Mouse (Mus musculus): ENCODE measurements around the gene Stxbp4. TPM values are rescaled to one million over a fixed set of nuclear protein-coding genes. Genes with fewer than 3 reads are reported as not detected.
A peak's percentile ranks its signal among the peaks of the same experiment; 100 is the strongest.

The Stxbp4 gene
- polyA plus RNA-seq, 1 experiment from 2014 or later, result 36.6 TPM

- ATAC-seq (ENCODE audit: low FRiP score, low read depth), result no peak
- Histone ChIP-seq H3K4me1 (peaks cover 15% of the 10 kb centered on the region), H3K27ac (no peak overlapping the region), H3K36me3 (no peaks in the 10 kb centered on the region), H3K27me3 (replicated peaks) (no peaks in the 10 kb centered on the region), H3K9ac (no peak overlapping the region), H3K9me3 (no peaks in the 10 kb centered on the region), H3K4me2 (replicated peaks) (no peak overlapping the region), H3K4me3 (no peak overlapping the region)
- WGBS, result 56% methylated on average over 3 of the region's 3 CpGs
Observed at GRCm38 (mm10) chr11:90666144-90666757, 28.4 kb upstream of the Stxbp4 start.

DNA sequence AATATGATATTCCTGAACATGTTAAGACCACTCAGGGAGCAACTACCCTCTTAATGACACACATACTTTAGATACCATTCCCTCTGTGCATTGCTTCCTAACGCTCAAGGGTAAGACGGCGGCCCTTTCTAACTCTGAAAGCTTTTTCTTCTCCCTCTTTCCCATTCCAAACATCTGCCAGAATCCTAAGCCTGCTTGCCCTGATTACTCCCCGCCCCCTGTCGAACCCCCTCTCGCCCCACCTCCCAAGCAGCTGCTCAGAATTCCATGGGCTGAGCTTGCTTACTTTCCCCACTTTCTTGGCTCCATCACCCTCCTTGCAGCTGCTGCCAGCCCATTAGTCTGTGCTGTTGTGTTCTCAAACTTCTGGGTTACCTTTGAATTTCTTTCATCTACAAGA, 27.3 kb upstream of the Stxbp4 start:
- Histone ChIP-seq H3K27me3 (replicated peaks) (no peaks in the 10 kb centered on the region), H3K9me3 (no peaks in the 10 kb centered on the region), H3K27ac (no peak overlapping the region), H3K4me3 (no peak overlapping the region), H3K4me2 (replicated peaks) (0 out of 2 replicates have a peak overlapping the region, but pooled peaks have one; percentile 5), H3K36me3 (no peaks in the 10 kb centered on the region), H3K4me1 (peaks cover 15% of the 10 kb centered on the region), H3K9ac (no peak overlapping the region)
- no peak for ATAC-seq (ENCODE audit: low FRiP score, low read depth)
- WGBS, result 11% methylated on average over 6 of the region's 6 CpGs

DNA sequence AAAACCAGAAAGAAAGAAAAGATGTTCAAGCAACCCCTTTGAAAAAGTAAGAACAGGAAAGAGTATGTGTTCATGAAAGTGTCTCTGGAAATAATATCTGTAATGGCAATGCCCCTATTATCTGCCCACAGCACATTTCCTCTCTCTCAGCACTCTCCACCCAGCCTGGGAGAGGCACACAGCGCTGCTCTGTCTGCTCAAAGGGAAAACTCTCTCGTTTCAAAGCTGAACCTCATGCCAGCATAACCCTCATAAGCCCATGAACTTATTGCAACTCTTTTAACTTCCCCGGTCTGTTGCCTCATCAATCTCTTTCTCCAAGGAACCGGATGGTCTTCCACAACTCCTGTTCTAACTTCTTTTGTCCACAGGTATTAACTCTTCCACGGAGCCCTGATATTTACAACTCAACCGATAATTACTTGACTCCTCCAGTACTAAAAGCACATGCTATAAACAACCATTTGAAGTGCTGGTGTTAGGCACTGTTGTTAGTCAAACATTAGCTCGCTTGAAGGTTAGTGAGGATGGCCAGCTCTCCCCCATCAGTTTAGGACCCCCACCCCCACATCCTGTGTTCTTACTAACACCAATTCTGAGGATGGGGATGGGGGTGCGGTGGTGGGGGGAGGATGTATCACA, 26.6 kb upstream of the Stxbp4 start:
- Histone ChIP-seq H3K4me2 (replicated peaks) (0 out of 2 replicates have a peak overlapping the region, but pooled peaks have one; percentile 5), H3K27ac (no peak overlapping the region), H3K4me1 (peaks cover 15% of the 10 kb centered on the region), H3K9ac (no peak overlapping the region), H3K36me3 (no peaks in the 10 kb centered on the region), H3K4me3 (no peak overlapping the region), H3K27me3 (replicated peaks) (no peaks in the 10 kb centered on the region), H3K9me3 (no peaks in the 10 kb centered on the region)
- no peak for ATAC-seq (ENCODE audit: low FRiP score, low read depth)
- 4% methylated on average over 8 of the region's 8 CpGs for WGBS

GRCm38 (mm10) chr11:90663618-90664297, 25.9 kb upstream of the Stxbp4 start:
- H3K9me3 ChIP-seq, result no peaks in the 10 kb centered on the region
- no peak overlapping the region for H3K4me3 ChIP-seq
- ATAC-seq (ENCODE audit: low FRiP score, low read depth), result no peak
- H3K27me3 ChIP-seq (replicated peaks), result no peaks in the 10 kb centered on the region
- no peak overlapping the region for H3K9ac ChIP-seq
- 15% methylated on average over 5 of the region's 5 CpGs for WGBS
- H3K4me2 ChIP-seq (replicated peaks), result no peak overlapping the region; the same call in 1 of the 2 replicates
- H3K36me3 ChIP-seq, result no peaks in the 10 kb centered on the region
- H3K27ac ChIP-seq, result no peak overlapping the region
- peaks cover 15% of the 10 kb centered on the region for H3K4me1 ChIP-seq

DNA sequence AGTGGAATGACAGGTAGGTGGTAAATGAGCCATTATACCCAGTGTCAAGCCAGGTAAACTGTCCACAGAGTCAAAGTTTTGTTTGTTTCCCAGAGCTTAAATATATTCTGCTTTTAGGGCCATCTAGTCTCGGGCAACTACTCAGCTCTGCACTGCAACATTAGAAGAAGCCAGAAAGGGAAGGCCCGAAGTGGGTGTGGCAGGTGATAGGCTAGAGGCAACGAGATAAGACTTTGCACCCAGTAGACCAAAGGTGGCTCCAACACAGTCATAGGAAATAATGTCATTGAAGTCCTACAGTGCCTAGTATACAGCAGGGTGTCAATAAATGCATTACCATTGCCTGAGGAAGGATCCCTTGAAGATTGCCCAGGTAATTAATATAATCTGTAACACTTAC, 25.2 kb upstream of the Stxbp4 start:
- H3K9me3 ChIP-seq, result no peaks in the 10 kb centered on the region
- peaks cover 15% of the 10 kb centered on the region for H3K4me1 ChIP-seq
- 55% methylated on average over 3 of the region's 3 CpGs for WGBS
- H3K36me3 ChIP-seq, result no peaks in the 10 kb centered on the region
- H3K27ac ChIP-seq, result no peak overlapping the region
- no peak for ATAC-seq (ENCODE audit: low FRiP score, low read depth)
- H3K4me3 ChIP-seq, result no peak overlapping the region
- no peak overlapping the region for H3K4me2 ChIP-seq (replicated peaks)
- H3K9ac ChIP-seq, result no peak overlapping the region
- no peaks in the 10 kb centered on the region for H3K27me3 ChIP-seq (replicated peaks)

DNA sequence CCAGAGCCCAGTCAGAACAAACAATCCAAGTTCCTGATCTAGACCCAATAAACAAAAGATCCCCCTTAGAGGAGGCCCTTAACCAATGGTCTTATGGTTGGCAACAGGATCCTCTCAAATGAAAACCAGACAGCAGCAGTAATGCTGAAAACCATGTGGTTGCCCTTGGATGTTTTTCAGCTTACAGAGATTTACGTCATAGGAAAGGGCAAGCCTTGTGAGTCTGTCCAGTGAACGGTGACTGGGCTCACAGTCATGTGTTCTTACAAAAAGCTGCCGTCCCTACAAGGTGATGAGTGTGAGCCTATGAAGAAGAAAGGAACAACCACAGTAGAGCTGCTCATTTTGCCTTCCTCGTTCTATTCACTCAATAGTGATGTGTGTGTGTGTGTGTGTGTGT, 22.8 kb upstream of the Stxbp4 start:
- 86% methylated on average over 4 of the region's 4 CpGs for WGBS
- no peak for ATAC-seq (ENCODE audit: low FRiP score, low read depth)
- peaks cover 13% of the 10 kb centered on the region for H3K36me3 ChIP-seq
- no peak overlapping the region for H3K4me2 ChIP-seq (replicated peaks)
- no peak overlapping the region for H3K27ac ChIP-seq
- H3K9ac ChIP-seq, result no peak overlapping the region
- no peak overlapping the region for H3K4me3 ChIP-seq
- H3K4me1 ChIP-seq, result peaks cover 15% of the 10 kb centered on the region
- no peaks in the 10 kb centered on the region for H3K9me3 ChIP-seq
- no peaks in the 10 kb centered on the region for H3K27me3 ChIP-seq (replicated peaks)

DNA sequence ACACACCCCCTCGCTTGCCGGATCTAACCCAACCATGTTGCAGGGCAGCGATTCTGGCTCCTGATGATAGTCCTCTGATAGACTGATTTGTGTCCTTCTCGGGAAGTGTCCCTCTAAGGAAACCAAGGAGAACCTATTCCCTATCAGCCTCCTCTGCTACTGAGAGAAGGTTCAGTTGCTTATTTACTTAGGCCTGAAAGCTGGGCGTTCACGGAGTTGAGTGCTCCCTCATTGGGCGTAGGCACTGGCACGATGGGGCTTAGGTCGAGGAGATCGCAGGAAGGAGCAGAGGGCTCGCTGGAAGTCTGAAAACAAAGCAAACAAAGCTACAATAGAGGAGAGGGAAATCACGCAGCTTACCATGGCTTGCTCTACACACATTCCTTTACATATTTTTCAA, 19.6 kb upstream of the Stxbp4 start:
- Histone ChIP-seq H3K4me3 (no peak overlapping the region), H3K4me1 (no peaks in the 10 kb centered on the region), H3K9me3 (no peaks in the 10 kb centered on the region), H3K36me3 (peaks cover 16% of the 10 kb centered on the region), H3K4me2 (replicated peaks) (no peak overlapping the region), H3K27me3 (replicated peaks) (no peaks in the 10 kb centered on the region), H3K9ac (no peak overlapping the region), H3K27ac (no peak overlapping the region)
- WGBS, result 93% methylated on average over 12 of the region's 12 CpGs
- ATAC-seq (ENCODE audit: low FRiP score, low read depth), result no peak

DNA sequence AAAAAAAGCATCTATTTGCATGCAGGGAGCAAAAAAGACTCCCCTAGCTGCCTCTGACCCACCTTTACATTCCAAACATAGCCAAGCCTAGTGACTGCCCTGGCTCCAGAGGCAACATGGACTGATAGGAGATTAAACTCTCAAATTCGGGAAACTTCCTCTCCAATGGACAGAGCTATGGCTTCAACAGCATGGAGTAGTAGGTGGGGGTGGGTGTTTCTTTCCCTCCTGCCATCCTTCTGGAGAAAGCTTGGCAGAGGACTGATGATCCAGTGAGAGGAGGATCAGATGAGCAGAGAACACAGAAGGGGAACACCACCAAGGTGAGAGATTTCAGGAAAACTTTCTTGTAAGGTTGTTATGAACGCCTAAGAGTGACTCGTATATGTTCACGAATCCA, 14.7 kb upstream of the Stxbp4 start:
- H3K4me1 ChIP-seq, result no peaks in the 10 kb centered on the region
- no peak for ATAC-seq (ENCODE audit: low FRiP score, low read depth)
- no peaks in the 10 kb centered on the region for H3K9me3 ChIP-seq
- no peak overlapping the region for H3K27ac ChIP-seq
- 94% methylated on average over 4 of the region's 4 CpGs for WGBS
- H3K27me3 ChIP-seq (replicated peaks), result no peaks in the 10 kb centered on the region
- H3K9ac ChIP-seq, result no peak overlapping the region
- H3K4me2 ChIP-seq (replicated peaks), result no peak overlapping the region
- peaks cover 41% of the 10 kb centered on the region for H3K36me3 ChIP-seq
- no peak overlapping the region for H3K4me3 ChIP-seq

DNA sequence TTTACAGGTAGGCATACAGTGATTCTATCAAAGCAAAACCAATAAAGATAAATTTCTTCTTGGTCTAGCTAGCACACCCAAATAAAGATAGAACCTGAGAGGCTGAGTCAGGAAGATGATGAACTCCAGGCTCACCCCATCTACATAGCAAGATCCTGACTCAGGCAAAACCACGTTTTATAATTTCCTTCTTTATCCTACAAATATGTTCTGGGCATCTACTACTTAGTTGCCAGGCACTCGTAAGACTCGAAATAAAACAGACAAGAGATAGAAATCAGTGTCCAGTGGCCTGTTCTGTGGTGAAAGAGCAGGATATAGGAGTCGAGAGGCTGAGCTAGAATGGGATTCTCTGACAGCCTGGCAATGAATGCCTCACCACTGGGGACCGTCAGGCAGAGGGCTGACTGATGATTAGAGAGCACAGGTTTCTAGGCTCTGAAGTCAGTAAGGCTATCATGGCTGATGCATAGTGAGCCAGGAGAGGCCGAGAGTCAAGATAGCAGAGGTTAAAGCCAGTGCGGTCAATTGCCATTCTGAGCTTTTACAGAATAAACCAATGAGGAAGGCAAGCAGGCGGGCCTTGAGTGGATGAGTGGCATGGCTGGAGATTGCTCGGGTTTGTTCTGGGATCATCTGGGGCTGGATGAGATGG, 12.5 kb upstream of the Stxbp4 start:
- Histone ChIP-seq H3K36me3 (peaks cover 40% of the 10 kb centered on the region), H3K27ac (no peak overlapping the region), H3K27me3 (replicated peaks) (no peaks in the 10 kb centered on the region), H3K9ac (no peak overlapping the region), H3K4me2 (replicated peaks) (no peak overlapping the region), H3K9me3 (no peaks in the 10 kb centered on the region), H3K4me3 (no peak overlapping the region), H3K4me1 (no peaks in the 10 kb centered on the region)
- ATAC-seq (ENCODE audit: low FRiP score, low read depth), result no peak
- WGBS, result 82% methylated on average over 9 of the region's 9 CpGs

DNA sequence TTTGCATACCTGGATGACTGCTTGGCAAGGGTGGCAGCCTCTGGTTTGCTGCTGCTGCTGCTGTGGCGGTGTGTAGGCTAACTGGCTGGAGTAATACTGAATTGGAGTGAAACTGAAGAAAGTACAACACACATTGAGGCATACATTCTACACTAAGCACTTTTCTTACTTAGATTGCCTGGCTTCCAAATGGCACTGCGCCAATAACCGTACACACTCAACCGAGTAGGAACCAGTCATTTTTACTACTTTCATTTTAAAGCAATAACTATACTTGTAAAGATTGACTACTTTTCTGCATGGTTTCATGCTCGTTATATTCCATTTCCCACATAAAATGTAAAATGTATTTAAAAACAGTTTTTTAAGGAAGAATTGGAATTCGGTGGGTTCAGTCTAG, 11.9 kb upstream of the Stxbp4 start:
- ATAC-seq (ENCODE audit: low FRiP score, low read depth), result no peak
- no peaks in the 10 kb centered on the region for H3K9me3 ChIP-seq
- no peak overlapping the region for H3K27ac ChIP-seq
- no peaks in the 10 kb centered on the region for H3K4me1 ChIP-seq
- H3K9ac ChIP-seq, result no peak overlapping the region
- no peak overlapping the region for H3K4me2 ChIP-seq (replicated peaks)
- H3K27me3 ChIP-seq (replicated peaks), result no peaks in the 10 kb centered on the region
- 96% methylated on average over 6 of the region's 6 CpGs for WGBS
- H3K36me3 ChIP-seq, result peaks cover 46% of the 10 kb centered on the region
- H3K4me3 ChIP-seq, result no peak overlapping the region

- peak overlapping the region; percentile 98 for H3K9ac ChIP-seq
- peak overlapping the region; percentile 77 for H3K27ac ChIP-seq
- WGBS, result under 1% methylated on average over 54 of the region's 54 CpGs
- H3K36me3 ChIP-seq, result peaks cover 15% of the 10 kb centered on the region
- H3K4me1 ChIP-seq, result peaks cover 12% of the 10 kb centered on the region
- no peaks in the 10 kb centered on the region for H3K27me3 ChIP-seq (replicated peaks)
- H3K9me3 ChIP-seq, result no peaks in the 10 kb centered on the region
- peak; percentile 67 for ATAC-seq (ENCODE audit: low FRiP score, low read depth)
- H3K4me3 ChIP-seq, result peak overlapping the region; percentile 97
- peak overlapping the region; percentile 70 for H3K4me2 ChIP-seq (replicated peaks)
Observed at GRCm38 (mm10) chr11:90638312-90638830, 487 bp upstream of the Stxbp4 start.

DNA sequence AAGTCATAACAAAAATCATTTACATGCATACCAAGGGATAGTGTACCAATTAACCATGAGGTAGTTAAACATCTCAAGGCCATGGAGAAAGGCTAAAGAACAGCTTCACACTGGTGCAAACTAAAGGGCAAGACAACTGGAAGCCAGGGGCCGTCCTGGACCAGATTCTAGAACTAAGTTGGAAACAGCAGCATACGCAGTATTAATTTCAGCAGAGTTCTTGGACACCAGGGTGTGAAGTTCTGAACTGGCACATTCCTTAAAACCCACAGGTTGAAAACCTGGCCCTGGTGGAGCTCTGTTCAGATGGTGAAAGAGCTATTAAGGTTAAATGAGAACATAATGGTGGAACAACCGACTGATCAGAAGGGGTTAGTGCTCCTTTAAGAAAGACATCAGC, 3.2 kb downstream of the Stxbp4 start:
- Histone ChIP-seq H3K27me3 (replicated peaks) (no peaks in the 10 kb centered on the region), H3K9me3 (no peaks in the 10 kb centered on the region), H3K36me3 (no peaks in the 10 kb centered on the region), H3K4me2 (replicated peaks) (no peak overlapping the region), H3K27ac (no peak overlapping the region), H3K4me3 (no peak overlapping the region), H3K9ac (no peak overlapping the region), H3K4me1 (peaks cover 11% of the 10 kb centered on the region)
- no peak for ATAC-seq (ENCODE audit: low FRiP score, low read depth)
- 90% methylated on average over 3 of the region's 3 CpGs for WGBS
